Mouse (Mus musculus) regulatory T cell (primary cell): Measurements from ENCODE around the gene Krt5.
"Not testable (repeated sequence)": the region's sequence is repeated elsewhere in the genome, so short reads cannot be mapped to it uniquely, and the experiment has no call there.

Source experiments
- in situ Hi-C: fragments of 300-600 bp; cut with MboI, MseI; formaldehyde crosslinking; loops from one replicate; pipeline ENCODE4 v1.15.1; 2025; ENCODE audit warnings: high pct_unique_total_duplicates

Krt5 gene

GRCm38 (mm10) chr15:101712720-101713119, at the start of gene Krt5:
Gene Krt5 (minus strand): TSS chr15:101712898.
- in situ Hi-C loops: no loop called here

- in situ Hi-C loops: loop anchor here (10.0 kb wide), 1 partner anchor 1248 kb away; the partner anchor contains the start of gene Csrnp2
Observed at GRCm38 (mm10) chr15:101742711-101743110, 30.0 kb upstream of the Krt5 start, which contains the start of gene Krt71. Gene Krt71 (minus strand): TSS chr15:101743109.

- in situ Hi-C loops: no loop called here
Observed at GRCm38 (mm10) chr15:101737786-101738185, 25.1 kb upstream of the Krt5 start.

GRCm38 (mm10) chr15:101730653-101731052, 18.0 kb upstream of the Krt5 start:
- in situ Hi-C loops: no loop called here

GRCm38 (mm10) chr15:101724686-101725085, 12.0 kb upstream of the Krt5 start:
- in situ Hi-C loops: loop anchor here (5.0 kb wide), 1 partner anchor 102 kb away; no protein-coding TSS in a partner anchor

- in situ Hi-C loops: no loop called here
Observed at GRCm38 (mm10) chr15:101715831-101716230, 3.1 kb upstream of the Krt5 start.

GRCm38 (mm10) chr15:101714356-101714755, 1.7 kb upstream of the Krt5 start:
- in situ Hi-C loops: no loop called here

- in situ Hi-C loops: no loop called here
Observed at GRCm38 (mm10) chr15:101713731-101714130, 1.0 kb upstream of the Krt5 start.

GRCm38 (mm10) chr15:101708683-101709082, 4.0 kb downstream of the Krt5 start:
- in situ Hi-C loops: no loop called here

GRCm38 (mm10) chr15:101707454-101707853, 5.2 kb downstream of the Krt5 start:
- in situ Hi-C loops: no loop called here

GRCm38 (mm10) chr15:101704066-101704465, 8.6 kb downstream of the Krt5 start:
- in situ Hi-C loops: no loop called here

- in situ Hi-C loops: no loop called here
Observed at GRCm38 (mm10) chr15:101702380-101702779, 10.3 kb downstream of the Krt5 start.

GRCm38 (mm10) chr15:101699866-101700265, 12.8 kb downstream of the Krt5 start:
- in situ Hi-C loops: no loop called here

GRCm38 (mm10) chr15:101699192-101699591, 13.5 kb downstream of the Krt5 start:
- in situ Hi-C loops: no loop called here

- in situ Hi-C loops: no loop called here
Observed at GRCm38 (mm10) chr15:101697326-101698188, 15.1 kb downstream of the Krt5 start.

- in situ Hi-C loops: no loop called here
Observed at GRCm38 (mm10) chr15:101694207-101694606, 18.5 kb downstream of the Krt5 start, which contains the start of gene Krt6a. Gene Krt6a (minus strand): TSS chr15:101694307.

GRCm38 (mm10) chr15:101690460-101690859, 22.2 kb downstream of the Krt5 start:
- in situ Hi-C loops: not testable (repeated sequence)

- in situ Hi-C loops: loop anchor here (10.0 kb wide), 1 partner anchor 863 kb away; no protein-coding TSS in a partner anchor
Observed at GRCm38 (mm10) chr15:101688161-101688560, 24.5 kb downstream of the Krt5 start.

GRCm38 (mm10) chr15:101680187-101680586, 32.5 kb downstream of the Krt5 start, which contains the start of gene Krt6b:
Gene Krt6b (minus strand): TSS chr15:101680287.
- in situ Hi-C loops: loop anchor here (10.0 kb wide), 1 partner anchor 855 kb away; no protein-coding TSS in a partner anchor

- in situ Hi-C loops: no loop called here
Observed at GRCm38 (mm10) chr15:101675978-101676377, 36.7 kb downstream of the Krt5 start.
